Mouse (Mus musculus) MEL (cell line): ENCODE results near the gene Coq10b. TPM values are rescaled to one million over a fixed set of nuclear protein-coding genes. Genes with fewer than 3 reads are reported as not detected.

Experiments
- DNase-seq: peaks from one replicate; pipeline ENCODE4 v3.0.0; 2011; ENCODE audit warnings: low read depth, low spot score
- H3K27ac ChIP-seq: 2 replicates; pipeline ENCODE4 v1.5.1; 2012; ENCODE audit warnings: low read depth, mild to moderate bottlenecking, control low read depth, low read length, moderate library complexity; ENCODE audit not compliant: control insufficient read depth
- H3K27me3 ChIP-seq, 2 experiments: fragments of 150-350 bp in 1 of 2; sonication (generic) in 1 of 2; 2 replicates each; pipeline ENCODE4 v1.6.1; 2012; ENCODE audit warnings: low read length in 2 of 2, mild to moderate bottlenecking in 2 of 2, improper control_type of control experiment in 1 of 2, moderate library complexity in 1 of 2; ENCODE audit not compliant: insufficient read depth in 2 of 2, control insufficient read depth in 1 of 2
- H3K36me3 ChIP-seq, 2 experiments: 2 replicates each; pipeline ENCODE4 v1.6.1; 2012 to 2014; ENCODE audit warnings: low read length in 2 of 2, improper control_type of control experiment in 1 of 2, inconsistent platforms in 1 of 2, mild to moderate bottlenecking in 1 of 2; ENCODE audit not compliant: insufficient read depth in 2 of 2, control insufficient read depth in 1 of 2
- H3K4me1 ChIP-seq, 2 experiments: fragments of 150-350 bp in 1 of 2; sonication (generic) in 1 of 2; 2 replicates each; pipeline ENCODE4 v1.6.1; 2012; ENCODE audit warnings: low read length in 2 of 2, improper control_type of control experiment in 1 of 2, mild to moderate bottlenecking in 1 of 2; ENCODE audit not compliant: insufficient read depth in 2 of 2, control insufficient read depth in 1 of 2
- H3K4me3 ChIP-seq, 2 experiments: fragments of 150-350 bp in 1 of 2; sonication (generic) in 1 of 2; 2 replicates each; pipeline ENCODE4 v1.5.1; 2012; ENCODE audit warnings: low read depth in 2 of 2, low read length in 2 of 2, mild to moderate bottlenecking in 2 of 2, moderate library complexity in 2 of 2, control low read depth in 1 of 2, improper control_type of control experiment in 1 of 2; ENCODE audit not compliant: control insufficient read depth in 1 of 2, insufficient read depth in 1 of 2
- H3K79me2 ChIP-seq: 2 replicates; pipeline ENCODE4 v1.6.1; 2012; ENCODE audit warnings: mild to moderate bottlenecking, low read length, moderate library complexity; ENCODE audit not compliant: control insufficient read depth, poor library complexity, insufficient read depth
- H3K9ac ChIP-seq: 2 replicates; pipeline ENCODE4 v1.6.1; 2012; ENCODE audit warnings: low read depth, mild to moderate bottlenecking, control low read depth, low read length, moderate library complexity; ENCODE audit not compliant: control insufficient read depth, poor library complexity, severe bottlenecking
- H3K9me3 ChIP-seq: fragments of 150-350 bp; sonication (generic); replicated peaks from 2 replicates; pipeline ENCODE4 v1.6.1; 2012; ENCODE audit warnings: mild to moderate bottlenecking, low read length, improper control_type of control experiment, moderate library complexity; ENCODE audit not compliant: insufficient read depth
- BHLHE40 ChIP-seq: IDR thresholded peaks from 2 replicates; pipeline ENCODE4 v1.6.1; 2012; ENCODE audit warnings: low read depth, mild to moderate bottlenecking, inconsistent platforms, low read length, improper control_type of control experiment, borderline replicate concordance
- CHD1 ChIP-seq: IDR thresholded peaks from 2 replicates; pipeline ENCODE4 v1.6.1; 2012; ENCODE audit warnings: low read depth, mild to moderate bottlenecking, inconsistent platforms, low read length, improper control_type of control experiment
- CHD2 ChIP-seq: IDR thresholded peaks from 2 replicates; pipeline ENCODE4 v1.6.1; 2011; ENCODE audit warnings: low read length, improper control_type of control experiment
- CTCF ChIP-seq, 3 experiments: IDR thresholded peaks in 2 of 3; conservative IDR thresholded peaks in 1 of 3; 2 replicates each; pipeline ENCODE4 v1.5.1; 2011 to 2012; ENCODE audit warnings: low read length in 3 of 3, low read depth in 2 of 3, mild to moderate bottlenecking in 2 of 3, improper control_type of control experiment in 1 of 3, inconsistent platforms in 1 of 3, mixed read lengths in 1 of 3, moderate library complexity in 1 of 3; ENCODE audit not compliant: control insufficient read depth in 1 of 3, insufficient read depth in 1 of 3, poor library complexity in 1 of 3, severe bottlenecking in 1 of 3
- E2F4 ChIP-seq: IDR thresholded peaks from 2 replicates; pipeline ENCODE4 v1.6.1; 2011; ENCODE audit warnings: low read depth, low read length, improper control_type of control experiment, borderline replicate concordance
- ELF1 ChIP-seq: IDR thresholded peaks from 2 replicates; pipeline ENCODE4 v1.6.1; 2014; ENCODE audit warnings: low read depth, mild to moderate bottlenecking, inconsistent platforms, low read length, improper control_type of control experiment, moderate library complexity
- EP300 ChIP-seq, 2 experiments: IDR thresholded peaks; 2 replicates each; pipeline ENCODE4 v1.6.1; 2011; ENCODE audit warnings: improper control_type of control experiment in 2 of 2, low read length in 2 of 2, low read depth in 1 of 2, mild to moderate bottlenecking in 1 of 2
- ETS1 ChIP-seq: IDR thresholded peaks from 2 replicates; pipeline ENCODE4 v1.6.1; 2012; ENCODE audit warnings: low read depth, mild to moderate bottlenecking, inconsistent platforms, low read length, improper control_type of control experiment, moderate library complexity
- GATA1 ChIP-seq: IDR thresholded peaks from 2 replicates; pipeline ENCODE4 v1.6.1; 2011; ENCODE audit warnings: low read depth, low read length, improper control_type of control experiment
- JUND ChIP-seq: IDR thresholded peaks from 2 replicates; pipeline ENCODE4 v1.6.1; 2011; ENCODE audit warnings: low read depth, mild to moderate bottlenecking, improper control_type of control experiment, low read length
- KAT2A ChIP-seq: conservative IDR thresholded peaks from 2 replicates; pipeline ENCODE4 v1.6.1; 2012; ENCODE audit warnings: low read depth, low read length, improper control_type of control experiment, inconsistent platforms
- MAFK ChIP-seq: IDR thresholded peaks from 2 replicates; pipeline ENCODE4 v1.6.1; 2011; ENCODE audit warnings: low read depth, mild to moderate bottlenecking, low read length, improper control_type of control experiment, borderline replicate concordance
- MAX ChIP-seq: IDR thresholded peaks from 2 replicates; pipeline ENCODE4 v1.6.1; 2011; ENCODE audit warnings: low read length, improper control_type of control experiment
- MAZ ChIP-seq: IDR thresholded peaks from 2 replicates; pipeline ENCODE4 v1.6.1; 2012; ENCODE audit warnings: low read depth, mild to moderate bottlenecking, inconsistent platforms, low read length, improper control_type of control experiment
- MEF2A ChIP-seq: IDR thresholded peaks from 2 replicates; pipeline ENCODE4 v1.6.1; 2014; ENCODE audit warnings: low read depth, mild to moderate bottlenecking, inconsistent platforms, low read length, improper control_type of control experiment; ENCODE audit not compliant: poor library complexity, insufficient replicate concordance, severe bottlenecking; ENCODE audit errors: extremely low read depth
- MXI1 ChIP-seq: IDR thresholded peaks from 2 replicates; pipeline ENCODE4 v1.6.1; 2011; ENCODE audit warnings: mild to moderate bottlenecking, low read depth, low read length, improper control_type of control experiment
- MYB ChIP-seq: IDR thresholded peaks from 2 replicates; pipeline ENCODE4 v1.6.1; 2011; ENCODE audit warnings: mild to moderate bottlenecking, low read depth, low read length, improper control_type of control experiment
- MYC ChIP-seq: IDR thresholded peaks from 2 replicates; pipeline ENCODE4 v1.6.1; 2011; ENCODE audit warnings: low read depth, mild to moderate bottlenecking, low read length, improper control_type of control experiment, moderate library complexity
- NRF1 ChIP-seq: IDR thresholded peaks from 2 replicates; pipeline ENCODE4 v1.6.1; 2014; ENCODE audit warnings: low read depth, mild to moderate bottlenecking, inconsistent platforms, low read length, improper control_type of control experiment, moderate library complexity; ENCODE audit not compliant: poor library complexity, insufficient read depth, severe bottlenecking
- POLR2A ChIP-seq, 2 experiments: IDR thresholded peaks; 2 replicates each; pipeline ENCODE4 v1.6.1; 2011 to 2012; ENCODE audit warnings: low read length in 2 of 2, mild to moderate bottlenecking in 2 of 2, control low read depth in 1 of 2, improper control_type of control experiment in 1 of 2, low read depth in 1 of 2, moderate library complexity in 1 of 2; ENCODE audit not compliant: control insufficient read depth in 1 of 2, insufficient read depth in 1 of 2, poor library complexity in 1 of 2
- POLR2AphosphoS2 ChIP-seq: IDR thresholded peaks from 2 replicates; pipeline ENCODE4 v1.6.1; 2011; ENCODE audit warnings: low read length, improper control_type of control experiment
- POLR2AphosphoS5 ChIP-seq: IDR thresholded peaks from 2 replicates; pipeline ENCODE4 v1.6.1; 2012; ENCODE audit warnings: low read depth, borderline replicate concordance, mild to moderate bottlenecking, inconsistent platforms, low read length, moderate library complexity, mixed read lengths
- RAD21 ChIP-seq: IDR thresholded peaks from 2 replicates; pipeline ENCODE4 v1.6.1; 2011; ENCODE audit warnings: mild to moderate bottlenecking, low read depth, low read length, improper control_type of control experiment
- RCOR1 ChIP-seq: IDR thresholded peaks from 2 replicates; pipeline ENCODE4 v1.6.1; 2012; ENCODE audit warnings: low read depth, mild to moderate bottlenecking, inconsistent platforms, low read length, improper control_type of control experiment
- SIN3A ChIP-seq: IDR thresholded peaks from 2 replicates; pipeline ENCODE4 v1.6.1; 2012; ENCODE audit warnings: low read length, improper control_type of control experiment, inconsistent platforms
- SMC3 ChIP-seq: IDR thresholded peaks from 2 replicates; pipeline ENCODE4 v1.6.1; 2011; ENCODE audit warnings: low read depth, low read length, improper control_type of control experiment
- TAL1 ChIP-seq: IDR thresholded peaks from 2 replicates; pipeline ENCODE4 v1.6.1; 2012; ENCODE audit warnings: mild to moderate bottlenecking, inconsistent platforms, low read length, moderate library complexity, mixed read lengths
- TBP ChIP-seq: IDR thresholded peaks from 2 replicates; pipeline ENCODE4 v1.8.0; 2011; ENCODE audit warnings: low read depth, low read length, improper control_type of control experiment
- TCF12 ChIP-seq: IDR thresholded peaks from 2 replicates; pipeline ENCODE4 v1.6.1; 2014; ENCODE audit warnings: low read depth, mild to moderate bottlenecking, inconsistent platforms, low read length, improper control_type of control experiment, moderate library complexity
- UBTF ChIP-seq: IDR thresholded peaks from 2 replicates; pipeline ENCODE4 v1.6.1; 2012; ENCODE audit warnings: low read depth, mild to moderate bottlenecking, inconsistent platforms, low read length, improper control_type of control experiment, moderate library complexity, borderline replicate concordance; ENCODE audit not compliant: insufficient read depth
- USF1 ChIP-seq: IDR thresholded peaks from 2 replicates; pipeline ENCODE4 v1.6.1; 2014; ENCODE audit warnings: low read depth, mild to moderate bottlenecking, inconsistent platforms, low read length, improper control_type of control experiment, moderate library complexity
- USF2 ChIP-seq, 2 experiments: IDR thresholded peaks; 2 replicates each; pipeline ENCODE4 v1.6.1; 2011 to 2012; ENCODE audit warnings: improper control_type of control experiment in 2 of 2, low read length in 2 of 2, borderline replicate concordance in 1 of 2, inconsistent platforms in 1 of 2, low read depth in 1 of 2, mild to moderate bottlenecking in 1 of 2; ENCODE audit not compliant: insufficient read depth in 1 of 2
- ZC3H11A ChIP-seq: IDR thresholded peaks from 2 replicates; pipeline ENCODE4 v1.6.1; 2012; ENCODE audit warnings: low read depth, mild to moderate bottlenecking, inconsistent platforms, low read length, improper control_type of control experiment
- ZKSCAN1 ChIP-seq: IDR thresholded peaks from 2 replicates; pipeline ENCODE4 v1.6.1; 2012; ENCODE audit warnings: low read depth, mild to moderate bottlenecking, inconsistent platforms, low read length, improper control_type of control experiment, moderate library complexity
- ZMIZ1 ChIP-seq: IDR thresholded peaks from 2 replicates; pipeline ENCODE4 v1.6.1; 2012; ENCODE audit warnings: low read depth, mild to moderate bottlenecking, inconsistent platforms, low read length, improper control_type of control experiment, moderate library complexity
- ZNF384 ChIP-seq: IDR thresholded peaks from 2 replicates; pipeline ENCODE4 v1.6.1; 2012; ENCODE audit warnings: low read depth, mild to moderate bottlenecking, inconsistent platforms, low read length, improper control_type of control experiment
- polyA plus RNA-seq, 2 experiments: library from polyadenylated mRNA; stranded (reverse) in 1 of 2; unstranded in 1 of 2; fragments of >175 nt in 1 of 2; fragments of >200 nt in 1 of 2; gene quantifications; 2 replicates each; pipeline versions ENCODE4 v1.2.1 to v1.2.4; 2012; ENCODE audit warnings: low replicate concordance in 2 of 2, low read depth in 1 of 2; ENCODE audit not compliant: insufficient read length in 2 of 2, insufficient read depth in 1 of 2, missing spikeins in 1 of 2
- total RNA-seq: library from RNA; depleted of rRNA; stranded (reverse); fragments of 300-350 nt; gene quantifications from 2 replicates; pipeline ENCODE4 v1.2.3, GENCODE M21; 2012

Coq10b gene
- total and polyA plus RNA-seq, 3 experiments = 9.8 to 84.6 (median 13.4) TPM

GRCm38 (mm10) chr1:55027253-55027801 lies 25.2 kb upstream of the Coq10b start, which contains the start of gene Sf3b1:
Sf3b1 (minus strand) TSS chr1:55027481.
- Histone ChIP-seq H3K27me3 (no peaks in the 10 kb centered on the region), H3K36me3 (peaks cover 0 to 44% of the 10 kb centered on the region in 2 experiments; a peak in 3 of 4 replicates), H3K27ac (peak within 1 kb of the TSS; percentile 93), H3K79me2 (peaks cover 46% of the 10 kb centered on the region), H3K9ac (peak within 1 kb of the TSS; percentile 97), H3K4me3 (peak within 1 kb of the TSS; percentile 89 to 98), H3K9me3 (no peaks in the 10 kb centered on the region), H3K4me1 (peaks cover 12 to 24% of the 10 kb centered on the region in 2 experiments; a peak in 3 of 4 replicates)
- peak; percentile 99 for DNase-seq
- TF ChIP-seq MYB (peak; percentile 85), CHD1 (no peak), GATA1 (no peak), MYC (no peak), TBP (peak; percentile 97), POLR2AphosphoS2 (peak; percentile 98), MAX (peak; percentile 58), ZC3H11A (no peak), ZMIZ1 (peak; percentile 99), ETS1 (peak; percentile 47; the same call in 1 of the 2 replicates), ELF1 (peak; percentile 96), SMC3 (0 out of 2 replicates have a peak, but pooled peaks have one; percentile 1), MAZ (no peak), CTCF (IDR thresholded peaks at IDR 0.05 in 2 of 3, conservative IDR thresholded peaks at IDR 0.05 in 1 of 3; ENCODE audit: control insufficient read depth in 1 of 3, insufficient read depth in 1 of 3, low read depth in 2 of 3, low read length in 3 of 3, poor library complexity in 1 of 3, severe bottlenecking in 1 of 3) (no peak), NRF1 (peak; percentile 90), USF1 (peak; percentile 20; the same call in 1 of the 2 replicates), E2F4 (no peak), RAD21 (no peak), MXI1 (peak; percentile 77), JUND (no peak), ZKSCAN1 (no peak), ZNF384 (no peak), TCF12 (peak; percentile 52; the same call in 1 of the 2 replicates), POLR2AphosphoS5 (peak; percentile 14; the same call in 1 of the 2 replicates), MAFK (no peak), POLR2A (IDR thresholded peaks at IDR 0.05; ENCODE audit: control insufficient read depth in 1 of 2, insufficient read depth in 1 of 2, low read depth in 1 of 2, low read length in 2 of 2, poor library complexity in 1 of 2) (peak; percentile 87 to 99), UBTF (no peak), RCOR1 (no peak; the same call in 1 of the 2 replicates), USF2 (IDR thresholded peaks at IDR 0.05; ENCODE audit: borderline replicate concordance in 1 of 2, insufficient read depth in 1 of 2, low read depth in 1 of 2, low read length in 2 of 2) (no peak), KAT2A (0 out of 2 replicates have a peak, but pooled peaks have one; percentile 17), EP300 (IDR thresholded peaks at IDR 0.05; ENCODE audit: low read depth in 1 of 2, low read length in 2 of 2) (no peak), CHD2 (no peak), MEF2A (peak; percentile 20; the same call in 1 of the 2 replicates), TAL1 (no peak), SIN3A (peak; percentile 71), BHLHE40 (0 out of 2 replicates have a peak, but pooled peaks have one; percentile 24)
